Mouse (Mus musculus) stomach, embryonic 14.5 days (tissue): ENCODE results near the gene Amer3. TPM values are rescaled to one million over a fixed set of nuclear protein-coding genes. Genes with fewer than 3 reads are reported as not detected.
"Not testable (repeated sequence)": the region's sequence is repeated elsewhere in the genome, so short reads cannot be mapped to it uniquely, and the experiment has no call there.

ENCODE experiments used
- ATAC-seq: fragments of 200-750 bp; cut with Nextera tagmentation; 2 replicates; pipeline ENCODE4 v1.8.0; 2017; ENCODE audit warnings: low read depth, moderate TSS enrichment; ENCODE audit not compliant: insufficient number of reproducible peaks, insufficient read depth, low FRiP score
- H3K27ac ChIP-seq: fragments of 300-500 bp; sonication (generic); 2 replicates; pipeline ENCODE4 v1.5.1; 2014; ENCODE audit warnings: mild to moderate bottlenecking, low read length, moderate library complexity, mixed read lengths
- H3K27me3 ChIP-seq: fragments of 300-500 bp; sonication (generic); 2 replicates; pipeline ENCODE4 v1.6.1; 2014; ENCODE audit warnings: low read length, control low read depth, mixed read lengths; ENCODE audit not compliant: control insufficient read depth, insufficient read depth
- H3K36me3 ChIP-seq: fragments of 300-500 bp; sonication (generic); 2 replicates; pipeline ENCODE4 v1.6.1; 2014; ENCODE audit warnings: mild to moderate bottlenecking, control low read depth, low read length, moderate library complexity, mixed read lengths; ENCODE audit not compliant: control insufficient read depth, insufficient read depth
- H3K4me1 ChIP-seq: fragments of 300-500 bp; sonication (generic); 2 replicates; pipeline ENCODE4 v1.6.1; 2014; ENCODE audit warnings: low read length, control low read depth, mixed read lengths; ENCODE audit not compliant: control insufficient read depth, insufficient read depth
- H3K4me2 ChIP-seq: fragments of 300-500 bp; sonication (generic); replicated peaks from 2 replicates; pipeline ENCODE4 v1.6.1; 2014; ENCODE audit warnings: low read depth, low read length, control low read depth
- H3K4me3 ChIP-seq: fragments of 300-500 bp; sonication (generic); 2 replicates; pipeline ENCODE4 v1.5.1; 2014; ENCODE audit warnings: low read depth, low read length, control low read depth
- H3K9ac ChIP-seq: fragments of 300-500 bp; sonication (generic); replicated peaks from 2 replicates; pipeline ENCODE4 v1.6.1; 2014; ENCODE audit warnings: low read depth, mild to moderate bottlenecking, control low read depth, low read length, moderate library complexity, mixed read lengths
- H3K9me3 ChIP-seq: fragments of 300-500 bp; sonication (generic); 2 replicates; pipeline ENCODE4 v1.6.1; 2016; ENCODE audit warnings: low read depth, low read length, control low read depth; ENCODE audit not compliant: control insufficient read depth
- WGBS: fragments of 180-500 bp; shearing (Covaris S2); extraction: QIAGEN DNeasy Blood & Tissue Kit; methylation state at CpG from one replicate; pipeline ENCODE4 v1.1.7; 2014; 5-methylcytosine and 5-hydroxymethylcytosine counted together
- polyA plus RNA-seq: library from polyadenylated mRNA; unstranded; fragments of >200 nt; fragmentation: Nextera tagmentation; extraction: Ambion mirVana; gene quantifications from 2 replicates; pipeline ENCODE4 v1.2.1, GENCODE M21; 2014

Gene Amer3
- 0.60 and 1.2 TPM in 2 replicates for polyA plus RNA-seq

DNA sequence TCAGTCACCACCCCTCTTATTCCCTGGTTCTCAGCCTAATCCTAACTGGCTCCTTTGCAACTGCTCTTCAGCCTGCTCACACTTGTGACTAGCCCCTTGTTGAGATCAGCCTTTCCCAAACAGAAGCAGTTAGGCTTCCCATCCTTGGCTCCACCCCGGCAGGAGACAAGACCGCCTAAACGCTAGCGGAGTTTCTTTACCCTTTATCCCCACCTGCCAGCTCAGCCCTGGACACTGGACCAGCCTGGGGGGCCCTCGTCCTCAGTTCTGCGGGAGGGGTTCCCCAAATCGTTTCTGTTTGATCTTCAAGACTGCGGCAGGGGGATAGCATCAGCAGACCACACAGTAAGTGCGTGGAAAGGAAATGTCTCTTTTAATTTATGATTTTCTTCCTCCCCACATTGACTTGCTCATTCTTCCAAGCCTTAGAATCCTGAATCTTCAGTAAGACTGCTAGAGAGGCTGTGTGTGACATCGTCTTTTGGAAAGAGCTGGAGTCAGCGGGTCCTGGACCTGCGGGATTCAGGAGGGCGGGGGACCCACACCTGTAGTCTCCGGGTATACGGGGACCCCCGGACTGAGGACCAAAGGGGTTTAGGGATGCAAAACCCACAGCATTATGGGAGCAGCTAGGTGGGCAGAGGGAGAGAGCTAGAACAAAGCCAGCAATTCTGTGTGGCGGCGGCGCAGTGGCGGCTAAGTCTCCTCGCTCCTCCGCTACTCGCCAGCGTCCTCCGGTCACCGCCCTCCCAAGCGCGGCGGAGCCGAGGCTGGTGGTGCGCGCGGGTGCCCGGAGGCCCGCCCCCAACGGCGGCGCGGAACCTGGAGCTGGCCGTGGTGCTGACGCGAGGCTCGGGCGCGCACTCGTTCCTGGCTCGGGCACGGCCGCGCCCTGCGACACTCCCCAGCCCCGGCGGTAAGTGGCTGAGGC is at the start of gene Amer3:
TSS of gene Amer3 (plus strand) at position 807 of the 931 bp plus-strand sequence.
- no peaks in the 10 kb centered on the region for H3K4me1 ChIP-seq
- no peaks in the 10 kb centered on the region for H3K36me3 ChIP-seq
- H3K4me3 ChIP-seq, result peak within 1 kb of the TSS; percentile 24
- under 1% methylated on average over 48 of the region's 53 CpGs for WGBS
- H3K27ac ChIP-seq, result no peak within 1 kb of the TSS
- H3K4me2 ChIP-seq, result peak within 1 kb of the TSS; percentile 53
- H3K9me3 ChIP-seq, result no peaks in the 10 kb centered on the region
- H3K9ac ChIP-seq, result no peak within 1 kb of the TSS
- H3K27me3 ChIP-seq, result peaks cover 8% of the 10 kb centered on the region; the same call in 1 of the 2 replicates
- peak; percentile 89 for ATAC-seq

DNA sequence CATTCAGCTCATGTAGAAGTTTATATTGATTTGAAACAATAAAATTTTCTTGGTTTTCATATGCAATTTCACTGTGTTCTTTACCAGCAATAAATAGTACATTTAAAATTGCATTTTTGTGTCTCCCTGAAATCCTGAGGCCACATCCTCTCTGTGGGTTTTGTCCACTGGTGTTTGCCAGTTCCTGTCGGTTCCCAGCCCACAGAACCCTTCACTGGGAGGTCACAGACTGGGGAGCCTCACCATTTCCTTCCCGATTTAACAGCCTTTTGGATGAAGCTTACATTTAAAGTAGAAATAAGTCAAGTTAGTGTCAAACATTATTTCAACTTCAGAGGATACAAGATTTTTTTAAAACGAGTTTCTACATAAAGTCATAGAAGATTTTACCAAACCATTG is 44.9 kb upstream of the Amer3 start:
- not testable (repeated sequence) for H3K9ac ChIP-seq, H3K36me3 ChIP-seq, H3K27ac ChIP-seq, H3K9me3 ChIP-seq, H3K4me3 ChIP-seq, H3K4me1 ChIP-seq, H3K4me2 ChIP-seq, ATAC-seq
- H3K27me3 ChIP-seq, result peaks cover 11% of the 10 kb centered on the region; the same call in 1 of the 2 replicates
- WGBS, result 26% methylated on average over 3 of the region's 3 CpGs

DNA sequence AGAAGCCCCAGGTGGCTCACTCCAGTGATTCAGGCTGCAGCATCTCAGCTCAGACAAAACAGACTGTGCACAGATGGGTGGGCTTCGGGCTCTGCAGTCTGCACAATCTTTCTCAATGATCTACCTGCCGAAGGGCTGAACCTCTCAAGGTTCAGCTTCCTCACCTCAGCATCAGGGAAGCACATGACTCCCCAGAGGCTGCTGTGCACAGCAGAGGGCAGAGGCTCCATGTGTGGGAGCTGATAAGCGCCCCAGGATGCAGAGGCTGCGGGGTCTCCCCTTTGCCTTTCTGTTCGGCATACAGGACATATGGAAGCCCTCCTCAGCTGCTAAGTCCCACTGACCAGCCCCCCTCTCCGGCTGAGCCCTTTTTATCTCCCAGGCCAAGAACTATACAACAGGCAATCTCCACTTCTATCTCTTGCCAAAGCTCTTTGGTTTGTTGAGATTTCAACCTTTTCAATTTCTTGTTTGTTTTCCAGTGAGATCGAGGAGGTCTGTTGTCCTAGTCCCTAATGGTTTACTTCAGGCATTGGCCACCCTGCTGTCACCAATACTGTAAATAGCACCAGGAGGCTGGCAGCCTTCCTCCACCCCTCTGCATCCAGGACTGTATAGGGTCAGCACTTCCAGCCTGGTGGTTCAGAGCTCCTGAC is 44.3 kb upstream of the Amer3 start, which contains the start of gene Cfc1:
TSS of gene Cfc1 (plus strand) at position 606 of the 656 bp plus-strand sequence.
- not testable (repeated sequence) for H3K36me3 ChIP-seq, H3K9me3 ChIP-seq, H3K4me1 ChIP-seq, H3K27ac ChIP-seq, ATAC-seq, H3K9ac ChIP-seq
- Histone ChIP-seq H3K4me2 (peak within 1 kb of the TSS; percentile 29), H3K4me3 (0 out of 2 replicates have a peak within 1 kb of the TSS, but pooled peaks have one; percentile 12), H3K27me3 (peaks cover 11% of the 10 kb centered on the region; the same call in 1 of the 2 replicates)
- WGBS, result 16% methylated on average over 7 of the region's 7 CpGs

DNA sequence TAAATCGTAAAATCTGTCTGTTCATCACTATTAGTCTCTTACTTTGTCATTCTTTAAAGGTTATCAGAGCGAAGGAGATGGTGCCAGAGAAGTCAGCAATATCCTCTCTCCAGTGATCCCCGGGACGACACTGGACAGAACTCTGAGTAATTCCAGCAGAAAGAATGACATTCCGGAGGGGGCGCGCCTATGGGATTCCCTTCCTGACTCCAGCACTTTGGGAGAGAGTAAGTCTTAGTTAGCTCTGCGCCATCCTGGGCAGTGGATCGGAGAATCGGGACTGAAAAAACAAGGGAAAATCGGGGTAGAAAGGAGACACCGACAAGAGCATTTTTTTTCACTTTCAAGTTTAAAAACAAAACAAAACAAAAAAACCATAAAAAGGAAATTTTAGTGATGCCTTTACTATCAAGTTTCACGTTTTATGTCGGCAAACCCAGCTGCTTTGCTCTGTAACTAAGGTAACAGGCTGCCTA is 43.1 kb upstream of the Amer3 start:
- H3K27ac ChIP-seq, result no peak overlapping the region
- no peaks in the 10 kb centered on the region for H3K9me3 ChIP-seq
- H3K9ac ChIP-seq, result no peak overlapping the region
- no peak for ATAC-seq
- 2% methylated on average over 14 of the region's 14 CpGs for WGBS
- H3K27me3 ChIP-seq, result peaks cover 11% of the 10 kb centered on the region; the same call in 1 of the 2 replicates
- H3K4me2 ChIP-seq, result peak overlapping the region; percentile 29
- no peaks in the 10 kb centered on the region for H3K4me1 ChIP-seq
- H3K36me3 ChIP-seq, result no peaks in the 10 kb centered on the region
- H3K4me3 ChIP-seq, result 0 out of 2 replicates have a peak overlapping the region, but pooled peaks have one; percentile 12

DNA sequence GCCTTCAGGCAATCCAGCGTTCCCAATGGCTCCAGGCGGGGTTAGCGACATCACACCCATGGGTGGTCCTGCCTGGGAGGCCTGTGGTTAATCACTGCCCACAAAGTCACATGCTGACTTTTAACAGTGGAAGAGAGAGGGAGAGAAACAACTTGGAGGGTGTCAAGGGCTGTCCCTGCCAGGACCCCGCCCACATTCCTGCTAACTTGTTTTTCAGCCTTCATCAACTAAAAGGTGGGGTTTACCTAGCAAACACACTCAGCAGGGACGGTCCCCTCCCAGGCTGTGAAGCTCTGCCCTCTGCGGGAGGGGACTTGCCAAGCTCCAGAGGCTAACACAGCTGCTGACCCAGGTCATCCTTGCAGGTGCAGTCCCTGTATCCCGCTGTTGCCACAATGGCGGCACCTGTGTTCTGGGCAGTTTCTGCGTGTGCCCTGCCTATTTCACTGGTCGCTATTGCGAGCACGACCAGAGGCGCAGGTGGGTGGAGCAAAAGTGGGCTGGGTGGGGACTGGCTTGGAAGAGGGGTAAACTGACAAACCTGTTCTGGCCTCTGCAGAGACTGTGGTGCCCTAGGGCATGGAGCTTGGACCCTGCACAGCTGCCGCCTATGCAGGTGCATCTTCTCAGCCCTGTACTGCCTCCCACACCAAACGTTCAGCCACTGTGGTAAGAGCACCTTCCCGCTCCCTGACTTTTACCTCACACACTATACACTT is 42.5 kb upstream of the Amer3 start:
- no peak overlapping the region for H3K27ac ChIP-seq

DNA sequence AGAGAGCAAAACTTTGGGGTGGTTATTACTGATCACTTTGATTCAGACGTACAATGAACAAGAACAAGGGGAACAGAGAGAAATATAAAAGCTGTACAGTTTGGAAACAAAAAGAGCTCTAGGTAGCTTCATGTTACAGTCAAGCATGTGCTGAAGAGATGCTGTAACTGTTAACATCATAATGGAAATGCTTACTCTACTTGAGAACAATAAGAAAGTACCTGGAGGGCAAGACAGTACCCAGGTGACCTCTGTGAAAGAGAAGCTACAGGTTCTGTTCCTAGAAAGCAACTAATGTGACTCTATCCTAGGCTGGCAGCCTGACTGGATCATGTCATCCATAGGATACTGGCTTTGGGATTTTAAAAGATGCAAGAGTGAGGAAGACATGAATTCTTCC is 32.4 kb upstream of the Amer3 start:
- no peaks in the 10 kb centered on the region for H3K9me3 ChIP-seq
- H3K4me2 ChIP-seq, result no peak overlapping the region
- no peaks in the 10 kb centered on the region for H3K36me3 ChIP-seq
- no peak for ATAC-seq
- WGBS, result 76% methylated on average over 1 of the region's 1 CpGs
- H3K27ac ChIP-seq, result no peak overlapping the region
- H3K27me3 ChIP-seq, result no peaks in the 10 kb centered on the region
- H3K4me3 ChIP-seq, result no peak overlapping the region
- no peak overlapping the region for H3K9ac ChIP-seq
- H3K4me1 ChIP-seq, result no peaks in the 10 kb centered on the region

More for the DNA sequence above, 42.5 kb upstream of the Amer3 start:
- Histone ChIP-seq H3K4me3 (peak overlapping the region; percentile 12), H3K4me1 (no peaks in the 10 kb centered on the region), H3K9ac (no peak overlapping the region), H3K36me3 (no peaks in the 10 kb centered on the region), H3K9me3 (no peaks in the 10 kb centered on the region), H3K4me2 (peak overlapping the region; percentile 29), H3K27me3 (peaks cover 11% of the 10 kb centered on the region; the same call in 1 of the 2 replicates)
- ATAC-seq, result peak; percentile 81
- 2% methylated on average over 16 of the region's 16 CpGs for WGBS

DNA sequence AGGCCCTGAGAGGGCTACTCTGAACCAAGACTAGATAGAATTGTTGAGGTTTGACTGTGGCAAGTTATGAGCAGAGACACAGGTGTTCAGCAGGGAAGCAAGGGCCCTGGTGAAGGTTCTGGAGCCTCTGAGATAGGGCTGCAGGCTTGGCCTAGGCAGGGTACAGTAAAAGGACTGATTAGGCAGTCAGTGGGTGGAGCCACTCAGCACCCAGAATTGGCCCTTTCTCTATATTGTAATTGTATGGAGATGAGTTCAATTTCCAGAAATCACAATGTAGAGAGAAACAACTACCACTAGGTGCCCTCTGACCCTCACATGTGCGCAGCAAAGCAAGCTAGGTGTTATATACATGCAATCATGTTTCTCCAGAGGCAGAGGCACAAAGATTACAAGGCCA is 25.8 kb upstream of the Amer3 start:
- no peak overlapping the region for H3K9ac ChIP-seq
- no peaks in the 10 kb centered on the region for H3K4me1 ChIP-seq
- H3K4me3 ChIP-seq, result no peak overlapping the region
- WGBS, result 82% methylated on average over 1 of the region's 1 CpGs
- H3K27me3 ChIP-seq, result no peaks in the 10 kb centered on the region
- H3K9me3 ChIP-seq, result no peaks in the 10 kb centered on the region
- no peak overlapping the region for H3K4me2 ChIP-seq
- no peak overlapping the region for H3K27ac ChIP-seq
- no peak for ATAC-seq
- H3K36me3 ChIP-seq, result no peaks in the 10 kb centered on the region

DNA sequence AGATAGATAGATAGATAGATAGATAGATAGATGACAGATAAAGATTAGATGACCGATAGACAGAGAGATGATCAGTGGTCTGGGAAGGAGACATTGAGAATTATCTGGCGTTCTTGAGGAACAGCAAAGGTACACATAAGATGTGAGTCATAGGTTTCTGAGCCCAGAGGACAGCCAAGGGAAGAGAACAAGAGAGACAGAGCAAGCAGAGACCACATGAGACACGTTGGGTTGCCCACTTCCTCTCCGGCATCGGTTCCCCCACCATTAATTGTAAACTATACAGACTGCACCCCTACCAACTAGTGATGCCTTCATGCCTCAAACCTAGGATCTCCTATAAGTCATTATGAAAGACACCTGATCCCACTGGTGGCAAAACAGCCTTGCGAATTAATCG is 25.2 kb upstream of the Amer3 start:
- H3K27me3 ChIP-seq, result no peaks in the 10 kb centered on the region
- no peak for ATAC-seq
- no peak overlapping the region for H3K4me3 ChIP-seq
- H3K9me3 ChIP-seq, result no peaks in the 10 kb centered on the region
- no peaks in the 10 kb centered on the region for H3K36me3 ChIP-seq
- 78% methylated on average over 7 of the region's 7 CpGs for WGBS
- no peaks in the 10 kb centered on the region for H3K4me1 ChIP-seq
- no peak overlapping the region for H3K9ac ChIP-seq
- no peak overlapping the region for H3K27ac ChIP-seq
- H3K4me2 ChIP-seq, result no peak overlapping the region
